Mouse (Mus musculus): ENCODE measurements at regions not wholly inside any gene's neighbourhood (a gene's known extent, or its start where the extent isn't known, plus 50 kb on each side); places are given as distances from the start of the nearest gene placed in this dataset.
"Not testable (repeated sequence)": the region's sequence is repeated elsewhere in the genome, so short reads cannot be mapped to it uniquely, and the experiment has no call there.

DNA sequence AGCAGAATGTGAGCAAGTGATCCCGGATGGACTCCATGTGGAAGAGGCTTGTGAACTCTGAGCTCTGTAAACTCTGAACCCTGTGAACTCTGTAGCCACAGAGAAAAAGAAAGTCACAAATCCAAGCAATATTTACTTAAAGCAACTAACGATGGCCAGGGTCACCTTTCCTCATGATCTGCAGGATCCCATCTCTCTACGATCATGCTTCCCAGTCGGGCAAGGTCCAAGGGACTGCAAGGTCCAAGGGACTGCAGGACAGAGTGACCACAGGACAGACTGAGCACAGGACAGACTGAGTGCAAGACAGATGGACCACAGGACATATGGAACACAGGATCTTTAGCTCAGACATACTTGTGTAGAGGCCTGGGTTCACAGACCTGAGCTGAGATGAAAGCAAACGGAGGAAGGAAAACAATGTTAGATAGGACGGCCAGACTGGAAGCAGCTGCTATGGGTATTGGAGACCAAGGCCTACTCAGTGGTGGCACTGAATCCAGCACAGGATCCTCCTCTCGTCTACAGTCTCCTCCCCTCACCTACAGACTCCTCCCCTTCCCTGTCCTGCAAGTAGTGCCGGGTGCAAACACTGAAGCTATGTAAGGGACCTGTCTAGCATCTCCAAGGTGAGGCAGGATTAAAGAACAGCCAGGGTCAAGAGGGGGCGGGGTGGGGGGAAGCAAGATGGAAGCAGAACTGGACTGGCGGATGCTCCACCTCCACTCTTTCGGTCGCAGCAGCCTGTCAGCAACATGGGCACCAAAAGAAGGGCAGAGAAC lies 149.4 kb upstream of the Rhobtb1 start:
- no peaks in the 10 kb centered on the region for H3K36me3 ChIP-seq
- WGBS: 81% methylated on average over 12 of the region's 12 CpGs
- no peak overlapping the region for H3K4me2 ChIP-seq
- H3K9me3 ChIP-seq (replicated peaks): no peaks in the 10 kb centered on the region
- no peak overlapping the region for H3K9ac ChIP-seq
- H3K4me1 ChIP-seq (replicated peaks): no peaks in the 10 kb centered on the region
- ATAC-seq (replicated peaks; ENCODE audit: insufficient number of reproducible peaks, insufficient read depth, low FRiP score, low read depth): no peak
- H3K27me3 ChIP-seq: no peaks in the 10 kb centered on the region
- H3K4me3 ChIP-seq: no peak overlapping the region
- H3K27ac ChIP-seq: no peak overlapping the region

DNA sequence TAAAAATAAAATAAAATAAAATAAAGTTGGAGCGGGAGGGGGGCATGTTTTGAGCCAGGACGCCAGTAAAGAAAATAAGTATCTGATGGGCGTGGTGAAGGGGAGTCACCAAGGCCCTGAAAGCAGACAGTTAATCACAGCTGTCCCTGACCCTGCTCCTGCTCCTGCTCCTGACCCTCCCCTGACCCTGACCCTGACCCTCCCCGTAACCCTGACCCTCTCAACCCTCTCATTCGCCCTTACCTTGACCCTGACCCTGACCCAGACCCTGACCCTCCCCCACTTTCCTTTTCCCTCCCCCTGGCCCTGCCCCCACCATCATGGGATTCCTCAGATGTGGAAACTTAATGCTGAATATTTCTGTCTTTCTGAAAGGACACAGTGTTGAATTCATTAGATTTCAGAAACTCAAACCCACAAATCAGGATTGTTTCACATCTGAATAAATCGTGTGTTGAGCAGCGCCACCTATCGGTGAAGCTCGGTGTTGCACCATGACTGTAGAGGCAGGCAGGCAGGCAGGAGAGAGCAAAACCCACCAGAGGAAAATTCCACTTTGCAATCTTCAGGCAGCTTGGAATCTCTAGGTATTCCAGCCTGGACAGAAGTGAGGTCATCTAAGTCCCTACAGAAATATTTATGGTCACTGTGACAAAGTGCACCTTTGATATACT lies 145.9 kb upstream of the Rhobtb1 start:
- ATAC-seq (replicated peaks; ENCODE audit: insufficient number of reproducible peaks, insufficient read depth, low FRiP score, low read depth): no peak
- H3K4me1 ChIP-seq (replicated peaks): no peaks in the 10 kb centered on the region

DNA sequence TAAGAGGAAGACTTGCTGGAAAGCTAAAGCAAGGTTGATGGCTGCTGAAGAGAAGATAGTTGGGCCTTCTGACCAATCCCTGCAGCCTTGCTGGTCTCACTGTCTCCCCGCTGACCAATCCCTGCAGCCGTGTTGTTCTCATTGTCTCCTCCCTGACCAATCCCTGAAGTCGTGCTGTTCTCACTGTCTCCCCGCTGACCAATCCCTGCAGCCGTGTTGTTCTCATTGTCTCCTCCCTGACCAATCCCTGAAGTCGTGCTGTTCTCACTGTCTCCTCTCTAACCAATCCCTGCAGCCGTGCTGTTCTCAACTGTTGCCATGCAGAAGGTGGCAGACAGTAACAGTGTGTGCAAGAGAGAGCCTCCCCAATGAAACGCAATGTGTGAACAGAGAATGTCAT lies 142.6 kb upstream of the Rhobtb1 start:
- not testable (repeated sequence) for ATAC-seq (replicated peaks; ENCODE audit: insufficient number of reproducible peaks, insufficient read depth, low FRiP score, low read depth); H3K4me3 ChIP-seq; H3K4me2 ChIP-seq; H3K4me1 ChIP-seq (replicated peaks); H3K9ac ChIP-seq; H3K9me3 ChIP-seq (replicated peaks); H3K27me3 ChIP-seq; H3K27ac ChIP-seq; H3K36me3 ChIP-seq
- 87% methylated on average over 8 of the region's 8 CpGs for WGBS

More for the DNA sequence above, 145.9 kb upstream of the Rhobtb1 start:
- H3K27me3 ChIP-seq: no peaks in the 10 kb centered on the region
- no peak overlapping the region for H3K4me3 ChIP-seq
- no peak overlapping the region for H3K4me2 ChIP-seq
- no peaks in the 10 kb centered on the region for H3K9me3 ChIP-seq (replicated peaks)
- 43% methylated on average over 9 of the region's 9 CpGs for WGBS
- H3K9ac ChIP-seq: no peak overlapping the region
- H3K27ac ChIP-seq: no peak overlapping the region
- H3K36me3 ChIP-seq: no peaks in the 10 kb centered on the region

DNA sequence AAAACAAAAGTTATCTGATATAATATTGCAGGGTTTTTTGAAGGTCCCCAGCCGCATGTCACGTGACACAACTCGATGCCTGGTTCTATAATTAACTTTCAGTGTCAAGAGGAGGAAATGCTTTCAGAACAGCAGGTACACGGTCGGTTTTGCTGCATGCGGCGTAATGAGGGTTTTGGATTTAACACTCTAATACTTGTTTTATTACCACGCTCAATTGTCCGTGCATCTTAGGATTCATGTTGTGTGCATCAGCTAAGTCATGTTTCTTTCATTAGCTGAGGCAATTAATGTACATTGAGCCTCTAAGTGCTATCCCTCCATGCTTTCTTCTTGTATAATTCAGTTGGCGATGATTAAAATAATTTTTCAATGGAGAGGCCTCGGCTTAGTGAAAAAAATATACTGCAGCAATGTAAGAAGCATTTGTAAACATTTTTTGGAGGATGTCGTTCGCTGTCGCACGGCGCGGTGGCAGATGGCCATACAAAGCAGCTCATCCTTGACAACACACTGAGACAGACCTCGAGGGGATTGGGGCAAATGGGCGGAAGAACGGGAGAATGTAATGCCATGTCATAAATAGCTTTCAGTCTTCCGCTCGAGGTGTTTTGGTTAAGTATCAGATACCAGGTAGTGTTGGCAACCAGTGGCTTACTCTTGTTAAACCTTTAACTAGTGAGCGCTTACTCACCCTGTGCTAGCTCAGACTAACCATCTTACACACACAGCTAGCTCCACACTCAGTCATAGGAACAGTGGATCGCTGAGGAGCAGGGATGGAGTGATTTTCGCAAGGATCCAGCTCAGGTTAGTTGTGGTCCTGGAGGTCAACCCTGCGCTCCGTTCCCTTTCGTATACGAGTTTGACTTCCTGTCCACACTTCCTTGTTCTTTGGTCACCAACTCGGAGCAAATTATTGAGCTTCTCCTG lies 130.2 kb upstream of the Rhobtb1 start:
- Histone ChIP-seq H3K27me3 (no peaks in the 10 kb centered on the region), H3K9me3 (replicated peaks) (no peaks in the 10 kb centered on the region), H3K9ac (no peak overlapping the region), H3K36me3 (no peaks in the 10 kb centered on the region), H3K4me1 (replicated peaks) (no peaks in the 10 kb centered on the region), H3K27ac (no peak overlapping the region), H3K4me2 (no peak overlapping the region), H3K4me3 (no peak overlapping the region)
- no peak for ATAC-seq (replicated peaks; ENCODE audit: insufficient number of reproducible peaks, insufficient read depth, low FRiP score, low read depth)
- WGBS: 74% methylated on average over 30 of the region's 30 CpGs

DNA sequence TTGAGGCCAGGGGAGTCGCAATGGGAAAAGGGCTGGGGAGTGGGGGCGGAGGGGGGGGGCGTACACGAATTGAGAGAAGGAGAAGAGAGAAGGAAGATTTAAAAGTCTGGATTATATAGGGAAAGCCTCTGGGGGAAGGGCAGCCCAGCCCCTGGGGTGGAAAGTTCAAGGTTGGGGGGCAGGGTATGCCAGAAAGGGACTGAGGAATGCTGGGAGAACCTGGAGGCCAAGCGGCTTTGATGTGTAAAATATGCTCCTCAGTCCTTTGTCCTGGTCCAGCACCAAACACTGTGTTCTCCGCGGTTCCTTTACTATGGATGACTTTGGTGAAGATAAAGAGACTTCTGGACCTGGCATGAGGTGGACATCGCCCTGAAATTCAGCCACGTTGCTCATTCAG lies 117.8 kb upstream of the Rhobtb1 start:
- 72% methylated on average over 9 of the region's 9 CpGs for WGBS
- no peak for ATAC-seq (replicated peaks; ENCODE audit: insufficient number of reproducible peaks, insufficient read depth, low FRiP score, low read depth)
- Histone ChIP-seq H3K4me2 (no peak overlapping the region), H3K9me3 (replicated peaks) (no peaks in the 10 kb centered on the region), H3K9ac (no peak overlapping the region), H3K4me1 (replicated peaks) (no peaks in the 10 kb centered on the region), H3K27ac (no peak overlapping the region), H3K27me3 (no peaks in the 10 kb centered on the region), H3K4me3 (no peak overlapping the region), H3K36me3 (no peaks in the 10 kb centered on the region)

DNA sequence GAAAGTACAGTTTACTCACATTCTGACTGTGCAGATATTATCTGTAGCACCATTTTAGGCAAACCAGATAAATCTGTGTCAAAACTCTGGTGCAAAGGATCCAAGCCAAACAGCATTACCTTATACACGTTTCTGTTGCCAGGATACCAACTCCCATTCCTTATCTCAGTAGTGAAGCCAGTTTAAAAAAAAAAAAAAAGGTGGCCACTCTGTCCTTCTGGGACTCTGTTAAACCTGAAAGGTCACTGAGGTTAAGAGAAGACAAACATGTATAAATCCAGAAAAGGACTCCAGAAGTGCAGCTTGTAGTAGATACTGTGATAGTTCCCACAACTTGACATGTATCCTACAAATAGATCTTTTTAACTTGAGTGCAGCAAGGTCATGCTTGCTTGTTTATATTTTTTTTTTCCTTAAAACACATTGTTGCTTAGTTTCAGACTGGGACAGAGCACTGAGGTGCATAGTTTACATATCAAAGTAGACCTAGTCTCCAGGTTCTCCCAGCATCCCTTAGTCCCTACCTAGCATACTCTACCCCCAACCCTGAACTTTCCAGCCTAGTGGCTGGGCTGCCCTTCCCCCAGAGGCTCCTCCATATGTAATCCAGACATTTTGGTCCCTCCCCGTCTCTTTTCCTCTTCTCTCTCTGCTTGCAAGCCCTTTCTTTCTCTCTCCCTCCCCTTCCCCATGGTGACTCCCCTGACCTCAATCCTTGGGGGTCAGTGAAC lies 116.7 kb upstream of the Rhobtb1 start:
- Histone ChIP-seq H3K4me2 (no peak overlapping the region), H3K27ac (no peak overlapping the region), H3K9ac (no peak overlapping the region), H3K27me3 (no peaks in the 10 kb centered on the region), H3K4me3 (no peak overlapping the region), H3K36me3 (no peaks in the 10 kb centered on the region), H3K9me3 (replicated peaks) (no peaks in the 10 kb centered on the region), H3K4me1 (replicated peaks) (no peaks in the 10 kb centered on the region)
- 50% methylated on average over 2 of the region's 2 CpGs for WGBS
- no peak for ATAC-seq (replicated peaks; ENCODE audit: insufficient number of reproducible peaks, insufficient read depth, low FRiP score, low read depth)

DNA sequence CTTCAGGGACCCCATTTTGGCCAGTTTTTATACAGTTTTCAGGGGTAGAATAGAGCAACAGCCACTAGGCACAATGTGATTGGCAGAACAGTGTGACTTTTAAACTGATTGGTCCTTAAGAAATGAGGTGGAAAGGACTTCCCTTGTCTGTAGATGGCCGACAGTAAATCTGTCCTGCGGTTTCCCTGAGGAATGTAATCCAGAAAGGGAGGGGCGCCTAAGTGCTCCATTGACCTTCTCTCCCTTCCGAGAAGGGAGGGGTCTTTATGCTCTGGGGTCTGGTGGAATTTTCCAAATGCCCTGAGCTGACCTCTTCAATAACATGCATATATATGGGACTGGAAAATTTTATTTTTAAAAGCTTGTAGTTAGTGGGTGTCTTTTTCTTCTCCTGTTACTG lies 115.7 kb upstream of the Rhobtb1 start:
- WGBS: 82% methylated on average over 4 of the region's 4 CpGs
- not testable (repeated sequence) for H3K9me3 ChIP-seq (replicated peaks); H3K4me2 ChIP-seq; H3K4me3 ChIP-seq; H3K27ac ChIP-seq; H3K27me3 ChIP-seq; H3K36me3 ChIP-seq; ATAC-seq (replicated peaks; ENCODE audit: insufficient number of reproducible peaks, insufficient read depth, low FRiP score, low read depth); H3K9ac ChIP-seq; H3K4me1 ChIP-seq (replicated peaks)

DNA sequence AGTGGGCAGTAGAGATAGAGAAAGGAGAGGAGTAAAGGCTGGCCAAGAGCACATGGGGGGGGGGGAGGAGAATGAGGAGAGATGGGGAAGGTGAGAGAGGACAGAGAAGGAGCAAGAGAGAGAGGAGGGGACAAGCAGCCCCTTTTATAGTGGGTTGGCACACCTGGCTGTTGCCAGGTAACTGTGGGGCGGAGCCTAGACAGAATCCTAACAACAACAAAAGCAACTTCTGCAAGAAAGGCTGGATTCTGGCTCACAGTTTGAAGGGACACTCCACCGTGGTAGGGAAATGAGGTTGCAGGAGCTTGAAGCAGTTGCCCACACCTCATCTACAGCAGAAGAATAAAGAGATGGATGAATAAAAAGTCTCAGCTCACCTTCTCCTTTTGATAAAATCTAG lies 115.1 kb upstream of the Rhobtb1 start:
- no peak overlapping the region for H3K9ac ChIP-seq
- H3K36me3 ChIP-seq: no peaks in the 10 kb centered on the region
- no peak for ATAC-seq (replicated peaks; ENCODE audit: insufficient number of reproducible peaks, insufficient read depth, low FRiP score, low read depth)
- WGBS: 82% methylated on average over 2 of the region's 2 CpGs
- no peak overlapping the region for H3K4me3 ChIP-seq
- H3K9me3 ChIP-seq (replicated peaks): no peaks in the 10 kb centered on the region
- H3K4me2 ChIP-seq: no peak overlapping the region
- H3K27ac ChIP-seq: no peak overlapping the region
- no peaks in the 10 kb centered on the region for H3K27me3 ChIP-seq
- no peaks in the 10 kb centered on the region for H3K4me1 ChIP-seq (replicated peaks)

DNA sequence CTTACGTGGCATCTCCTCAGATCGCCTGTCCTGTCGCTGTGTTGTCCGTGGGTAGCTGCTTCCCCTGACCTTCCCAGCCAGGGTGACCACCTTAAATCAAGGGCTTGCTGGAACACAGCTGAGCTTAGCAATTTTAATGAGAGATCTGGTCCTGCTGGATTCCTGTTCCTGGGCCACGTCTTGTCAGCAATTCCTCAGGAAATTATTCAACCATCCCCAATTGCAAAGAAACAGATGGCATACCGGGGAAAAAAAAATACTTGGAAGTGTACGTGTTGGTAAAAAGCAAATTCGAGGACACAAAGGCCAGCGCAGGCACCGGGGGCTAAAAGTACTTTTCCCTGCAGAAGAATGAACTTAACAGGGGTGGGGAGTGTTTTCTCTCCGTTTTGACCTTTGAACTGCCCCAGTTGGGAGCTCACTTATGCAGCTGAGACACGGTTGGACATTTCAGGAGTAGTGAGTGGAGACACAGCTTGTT lies 107.0 kb upstream of the Rhobtb1 start:
- no peaks in the 10 kb centered on the region for H3K4me1 ChIP-seq (replicated peaks)
- H3K36me3 ChIP-seq: no peaks in the 10 kb centered on the region
- ATAC-seq (replicated peaks; ENCODE audit: insufficient number of reproducible peaks, insufficient read depth, low FRiP score, low read depth): no peak
- WGBS: 63% methylated on average over 12 of the region's 12 CpGs
- no peak overlapping the region for H3K27ac ChIP-seq
- no peak overlapping the region for H3K9ac ChIP-seq
- no peaks in the 10 kb centered on the region for H3K27me3 ChIP-seq
- H3K9me3 ChIP-seq (replicated peaks): no peaks in the 10 kb centered on the region
- H3K4me3 ChIP-seq: no peak overlapping the region
- H3K4me2 ChIP-seq: no peak overlapping the region

DNA sequence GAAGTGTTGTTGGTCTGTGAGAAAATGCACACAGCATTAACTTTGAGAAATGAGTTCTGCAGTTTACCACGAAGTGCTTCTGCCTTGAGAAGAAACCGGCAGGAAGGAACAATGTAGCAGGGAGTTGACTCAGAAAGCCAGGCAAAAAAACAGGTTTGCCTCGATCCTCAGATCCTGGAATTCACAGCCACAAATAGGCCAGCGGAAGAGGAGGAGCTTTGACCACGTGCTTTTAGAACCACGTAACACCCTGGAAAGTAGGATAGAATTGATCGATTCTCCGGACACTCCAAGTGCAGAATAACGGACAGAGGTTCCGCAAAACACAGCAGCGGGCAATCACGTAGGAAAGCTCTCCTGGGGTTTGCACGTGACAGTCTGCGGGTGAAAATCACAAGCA lies 106.0 kb upstream of the Rhobtb1 start:
- no peak for ATAC-seq (replicated peaks; ENCODE audit: insufficient number of reproducible peaks, insufficient read depth, low FRiP score, low read depth)
- no peak overlapping the region for H3K4me3 ChIP-seq
- 71% methylated on average over 14 of the region's 14 CpGs for WGBS

More for the DNA sequence above, 106.0 kb upstream of the Rhobtb1 start:
- H3K4me1 ChIP-seq (replicated peaks): no peaks in the 10 kb centered on the region
- no peaks in the 10 kb centered on the region for H3K9me3 ChIP-seq (replicated peaks)
- no peaks in the 10 kb centered on the region for H3K27me3 ChIP-seq
- H3K27ac ChIP-seq: no peak overlapping the region
- H3K36me3 ChIP-seq: no peaks in the 10 kb centered on the region
- no peak overlapping the region for H3K9ac ChIP-seq
- H3K4me2 ChIP-seq: no peak overlapping the region

Measured in heart, embryonic 15.5 days (tissue).